Mouse (Mus musculus) brain, embryonic 14.5 days (tissue): ENCODE results near the gene Gramd1a.

Experiments used
- CTCF ChIP-seq: fragments of 200-500 bp; IDR thresholded peaks from 2 replicates; pipeline ENCODE4 v1.5.1; 2012; ENCODE audit warnings: inconsistent platforms, mild to moderate bottlenecking, moderate library complexity, borderline replicate concordance; ENCODE audit not compliant: insufficient read depth, insufficient read length; ENCODE audit errors: extremely low read depth
- POLR2A ChIP-seq: fragments of 200-500 bp; IDR thresholded peaks from 2 replicates; pipeline ENCODE4 v1.6.1; 2012; ENCODE audit warnings: mild to moderate bottlenecking, inconsistent platforms, borderline replicate concordance; ENCODE audit not compliant: poor library complexity, insufficient read depth, insufficient read length, severe bottlenecking; ENCODE audit errors: extremely low read depth

DNA sequence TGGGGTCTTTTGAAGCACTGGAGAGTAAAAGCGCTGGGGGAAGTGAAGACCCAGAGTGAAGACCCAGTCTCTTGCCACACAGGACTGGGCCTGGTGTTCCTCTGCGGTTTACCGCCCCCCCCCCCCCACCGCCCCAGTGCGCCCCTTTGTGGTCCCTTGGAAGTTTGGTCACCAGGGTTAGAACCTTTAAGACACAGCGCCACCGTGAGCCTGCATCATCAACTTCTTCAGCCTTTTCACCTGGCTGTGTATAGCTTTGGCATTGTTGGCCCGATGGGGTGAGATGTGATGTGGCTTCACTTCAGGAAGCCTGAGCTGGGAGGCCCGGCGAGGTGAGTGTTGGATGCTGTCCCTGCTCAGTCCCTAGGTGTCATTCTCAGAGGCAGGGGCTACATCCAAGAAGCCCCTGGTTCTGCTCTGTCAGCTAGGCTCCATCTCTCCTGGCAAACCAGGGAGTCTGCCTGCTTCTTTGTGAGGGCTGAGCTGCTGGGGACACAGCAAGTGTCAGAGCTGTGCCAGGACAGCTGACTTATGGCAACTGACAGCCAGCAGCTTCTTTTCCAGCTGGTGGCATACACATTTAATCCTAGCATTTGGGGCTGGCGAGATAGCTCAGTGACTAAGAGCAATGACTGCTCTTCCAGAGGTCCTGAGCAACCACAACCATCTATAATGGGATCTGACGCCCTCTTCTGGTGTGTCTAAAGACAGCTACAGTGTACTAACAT is 60.8 kb downstream of the Gramd1a start:
- 0 out of 2 replicates have a peak, but pooled peaks have one; percentile 3 for TF ChIP-seq CTCF
- no peak for TF ChIP-seq POLR2A
